Mouse (Mus musculus) layer of hippocampus, adult 18-20 months (tissue): ENCODE measurements around the gene Pbld1. TPM values are rescaled to one million over a fixed set of nuclear protein-coding genes. Genes with fewer than 3 reads are reported as not detected.

Source experiments
- total RNA-seq, 2 experiments: library from RNA; stranded (reverse); gene quantifications; 2 replicates each; pipeline ENCODE4 v1.2.3; 2021

Pbld1 gene
- total RNA-seq, 2 experiments from 2014 or later = 0.35 to 0.43 TPM

Other genes with a start within 250 kb of the Pbld1 start
- gene Tet1, start 151.2 kb upstream of the Pbld1 start, total RNA-seq = 10 to 100 TPM in 1 of 2 experiments, 1 to 10 TPM in 1; 9.6 to 12.6 TPM
- gene Slc25a16, start 139.5 kb upstream of the Pbld1 start, total RNA-seq = 10 to 100 TPM; 36.9 to 38.3 TPM
- gene Dna2, start 113.1 kb upstream of the Pbld1 start, total RNA-seq = 1 to 10 TPM; 1.1 to 1.2 TPM
- 10 to 100 TPM; 73.4 to 76.1 TPM for gene Rufy2, start 79.9 kb upstream of the Pbld1 start, total RNA-seq
- gene Hnrnph3, start 35.9 kb upstream of the Pbld1 start, total RNA-seq = 10 to 100 TPM; 51.5 to 55.5 TPM
- 1 to 10 TPM; 1.7 to 1.9 TPM for gene Pbld2, start 35.8 kb upstream of the Pbld1 start, total RNA-seq
- 1 to 10 TPM in 1 of 2 experiments, under 1 TPM in 1; 0.79 to 2.4 TPM for gene Atoh7, start 39.5 kb downstream of the Pbld1 start, total RNA-seq
- gene Mypn, start 143.8 kb downstream of the Pbld1 start, total RNA-seq = 1 to 10 TPM; 1.7 to 2.4 TPM
- gene Herc4, start 183.6 kb downstream of the Pbld1 start, total RNA-seq = 10 to 100 TPM; 31.7 to 36.1 TPM